Mouse (Mus musculus) neural tube, embryonic 11.5 days (tissue): ENCODE data around the gene Arl6ip1. TPM values are rescaled to one million over a fixed set of nuclear protein-coding genes. Genes with fewer than 3 reads are reported as not detected.

ENCODE experiments used
- ATAC-seq: fragments of 200-750 bp; cut with Nextera tagmentation; 2 replicates; pipeline ENCODE4 v1.8.0; 2017; ENCODE audit warnings: moderate number of reproducible peaks, mild to moderate bottlenecking, moderate TSS enrichment, moderate library complexity; ENCODE audit not compliant: insufficient read depth, low FRiP score, low TSS enrichment
- DNase-seq: peaks from one replicate; pipeline ENCODE4 v3.0.0-alpha.2; 2015; ENCODE audit warnings: low spot score
- H3K27ac ChIP-seq: fragments of 300-500 bp; sonication (generic); 2 replicates; pipeline ENCODE4 v1.5.1; 2014; ENCODE audit warnings: low read depth, mild to moderate bottlenecking, low read length
- H3K27me3 ChIP-seq: fragments of 300-500 bp; sonication (generic); 2 replicates; pipeline ENCODE4 v1.6.1; 2014; ENCODE audit warnings: mild to moderate bottlenecking, low read length, mixed read lengths; ENCODE audit not compliant: control insufficient read depth, insufficient read depth
- H3K36me3 ChIP-seq: fragments of 300-500 bp; sonication (generic); 2 replicates; pipeline ENCODE4 v1.6.1; 2014; ENCODE audit warnings: mild to moderate bottlenecking, low read length, moderate library complexity, mixed read lengths; ENCODE audit not compliant: control insufficient read depth, insufficient read depth
- H3K4me1 ChIP-seq: fragments of 300-500 bp; sonication (generic); 2 replicates; pipeline ENCODE4 v1.6.1; 2014; ENCODE audit warnings: low read length, mixed read lengths; ENCODE audit not compliant: control insufficient read depth, insufficient read depth
- H3K4me2 ChIP-seq: fragments of 300-500 bp; sonication (generic); 2 replicates; pipeline ENCODE4 v1.6.1; 2014; ENCODE audit warnings: low read depth, mild to moderate bottlenecking, moderate library complexity
- H3K4me3 ChIP-seq: fragments of 300-500 bp; sonication (generic); 2 replicates; pipeline ENCODE4 v1.5.1; 2014; ENCODE audit warnings: low read depth, low read length
- H3K9ac ChIP-seq: fragments of 300-500 bp; sonication (generic); 2 replicates; pipeline ENCODE4 v1.6.1; 2014; ENCODE audit warnings: mild to moderate bottlenecking, low read length
- H3K9me3 ChIP-seq: fragments of 300-500 bp; sonication (generic); 2 replicates; pipeline ENCODE4 v1.6.1; 2016; ENCODE audit warnings: low read length; ENCODE audit not compliant: control insufficient read depth
- WGBS: fragments of 180-500 bp; shearing (Covaris S2); extraction: QIAGEN DNeasy Blood & Tissue Kit; methylation state at CpG from one replicate; pipeline ENCODE4 v1.1.7; 2014; 5-methylcytosine and 5-hydroxymethylcytosine counted together
- polyA plus RNA-seq: library from polyadenylated mRNA; unstranded; fragments of >200 nt; fragmentation: Nextera tagmentation; extraction: Ambion mirVana; gene quantifications from 2 replicates; pipeline ENCODE4 v1.2.1, GENCODE M21; 2014

Gene Arl6ip1
- polyA plus RNA-seq, 1 experiment from 2014 or later: 417 TPM

GRCm38 (mm10) chr7:118141271-118141670 lies 11.8 kb upstream of the Arl6ip1 start:
- Histone ChIP-seq H3K9ac (no peak overlapping the region), H3K27ac (no peak overlapping the region), H3K4me3 (no peak overlapping the region), H3K27me3 (no peaks in the 10 kb centered on the region), H3K4me2 (no peak overlapping the region), H3K9me3 (no peaks in the 10 kb centered on the region), H3K36me3 (peaks cover 11% of the 10 kb centered on the region), H3K4me1 (no peaks in the 10 kb centered on the region)
- WGBS: 93% methylated on average over 7 of the region's 7 CpGs
- DNase-seq: no peak
- ATAC-seq: no peak

DNA sequence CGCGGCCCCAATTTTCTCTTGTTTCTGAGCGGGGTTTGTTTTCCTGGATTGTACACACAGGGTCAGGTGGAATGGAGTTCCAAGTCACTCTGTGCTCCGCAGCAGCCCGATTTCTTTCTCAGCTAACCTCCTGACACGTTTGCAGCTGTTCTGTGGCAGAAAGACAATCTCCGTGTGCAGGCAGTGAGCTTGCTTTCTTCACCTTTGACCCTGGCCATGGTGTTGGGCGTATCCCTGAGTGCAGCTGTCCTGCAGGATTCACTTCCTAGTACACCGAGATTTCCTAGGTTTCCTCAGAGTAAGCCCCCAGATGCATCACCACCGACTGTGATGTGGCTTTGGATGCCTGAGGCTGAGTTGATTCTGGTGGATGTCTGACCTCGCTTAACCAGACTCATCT lies 5.7 kb upstream of the Arl6ip1 start:
- Histone ChIP-seq H3K27me3 (no peaks in the 10 kb centered on the region), H3K27ac (no peak overlapping the region), H3K4me2 (no peak overlapping the region), H3K9me3 (no peaks in the 10 kb centered on the region), H3K4me1 (no peaks in the 10 kb centered on the region), H3K4me3 (no peak overlapping the region), H3K9ac (no peak overlapping the region), H3K36me3 (peaks cover 11% of the 10 kb centered on the region)
- ATAC-seq: no peak
- WGBS: 78% methylated on average over 11 of the region's 11 CpGs
- no peak for DNase-seq

- 0% methylated on average over 21 of the region's 21 CpGs for WGBS
- ATAC-seq: peak; percentile 70
- no peak for DNase-seq
Observed at GRCm38 (mm10) chr7:118128925-118129429, 485 bp downstream of the Arl6ip1 start.

DNA sequence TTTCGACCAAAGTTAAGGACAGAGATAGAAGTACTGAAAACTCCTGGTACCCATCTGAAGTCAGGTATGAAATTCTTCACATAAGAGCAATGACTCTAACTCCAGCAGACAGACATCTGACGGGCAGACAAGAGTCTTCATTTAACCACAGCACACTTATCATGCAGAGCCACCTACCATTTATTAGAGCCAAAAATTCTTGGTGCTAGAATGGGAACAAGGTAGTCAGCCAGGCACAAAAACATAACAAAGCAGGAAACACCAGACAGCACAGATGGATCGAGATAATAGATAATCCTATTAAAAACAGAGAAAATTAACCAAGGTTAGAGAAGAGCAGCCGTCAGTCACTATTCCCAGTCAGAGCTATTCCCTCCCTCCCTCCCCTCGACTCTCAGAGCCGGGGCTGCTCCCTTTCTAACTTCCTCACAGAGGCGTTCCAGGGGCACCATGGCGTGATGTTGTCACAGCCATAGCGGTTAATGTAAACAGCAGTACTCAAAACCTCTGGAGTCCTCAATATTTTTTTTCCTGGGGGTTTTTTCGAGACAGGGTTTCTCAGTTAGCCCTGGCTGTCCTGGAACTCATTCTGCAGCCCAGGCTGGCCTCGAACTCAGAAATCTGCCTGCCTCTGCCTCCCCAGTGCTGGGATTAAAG lies 3.1 kb downstream of the Arl6ip1 start:
- Histone ChIP-seq H3K4me1 (peaks cover 12% of the 10 kb centered on the region), H3K9me3 (no peaks in the 10 kb centered on the region), H3K4me3 (no peak overlapping the region), H3K27me3 (no peaks in the 10 kb centered on the region), H3K4me2 (no peak overlapping the region), H3K9ac (no peak overlapping the region), H3K27ac (no peak overlapping the region), H3K36me3 (peaks cover 2% of the 10 kb centered on the region; the same call in 1 of the 2 replicates)
- ATAC-seq (no peak), DNase-seq (no peak)
- WGBS: 74% methylated on average over 11 of the region's 11 CpGs

More at GRCm38 (mm10) chr7:118128925-118129429, 485 bp downstream of the Arl6ip1 start:
- Histone ChIP-seq H3K27ac (peak overlapping the region; percentile 72), H3K4me2 (peak overlapping the region; percentile 58), H3K27me3 (no peaks in the 10 kb centered on the region), H3K4me1 (peaks cover 12% of the 10 kb centered on the region), H3K9ac (peak overlapping the region; percentile 84), H3K4me3 (peak overlapping the region; percentile 78), H3K9me3 (no peaks in the 10 kb centered on the region), H3K36me3 (no peaks in the 10 kb centered on the region)

GRCm38 (mm10) chr7:118125736-118126135 lies 3.7 kb downstream of the Arl6ip1 start:
- no peaks in the 10 kb centered on the region for H3K9me3 ChIP-seq
- H3K4me1 ChIP-seq: peaks cover 12% of the 10 kb centered on the region
- no peak overlapping the region for H3K4me3 ChIP-seq
- DNase-seq (no peak), ATAC-seq (no peak)
- H3K4me2 ChIP-seq: no peak overlapping the region
- H3K9ac ChIP-seq: no peak overlapping the region
- H3K36me3 ChIP-seq: peaks cover 4% of the 10 kb centered on the region
- H3K27ac ChIP-seq: no peak overlapping the region
- no peaks in the 10 kb centered on the region for H3K27me3 ChIP-seq

- WGBS: 96% methylated on average over 4 of the region's 4 CpGs
- Histone ChIP-seq H3K27ac (no peak overlapping the region), H3K9me3 (no peaks in the 10 kb centered on the region), H3K27me3 (no peaks in the 10 kb centered on the region), H3K4me2 (no peak overlapping the region), H3K4me1 (peaks cover 12% of the 10 kb centered on the region), H3K4me3 (no peak overlapping the region), H3K36me3 (peaks cover 17% of the 10 kb centered on the region), H3K9ac (no peak overlapping the region)
- no peak for ATAC-seq
- no peak for DNase-seq
Observed at GRCm38 (mm10) chr7:118123512-118124411, 5.7 kb downstream of the Arl6ip1 start.

DNA sequence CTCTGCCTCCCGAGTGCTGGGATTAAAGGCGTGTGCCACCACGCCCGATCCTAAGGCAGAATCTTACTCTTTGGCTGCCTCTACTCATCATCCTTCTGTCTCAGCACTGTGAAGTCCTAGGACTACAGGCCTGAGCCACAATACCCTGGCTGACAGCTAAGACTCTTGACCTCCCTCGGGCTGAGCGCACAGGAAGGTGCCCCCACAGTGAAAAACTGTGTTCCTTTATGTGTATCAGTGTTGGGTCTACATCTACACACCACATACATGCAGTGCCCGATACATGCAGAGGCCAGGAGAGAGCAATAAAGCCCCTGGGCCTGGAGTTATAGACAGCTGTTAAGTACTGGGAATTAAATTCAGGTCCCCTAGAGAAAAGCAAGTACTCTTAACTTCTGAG lies 7.2 kb downstream of the Arl6ip1 start:
- H3K27ac ChIP-seq: no peak overlapping the region
- ATAC-seq (no peak), DNase-seq (no peak)
- no peaks in the 10 kb centered on the region for H3K9me3 ChIP-seq
- peaks cover 2% of the 10 kb centered on the region; the same call in 1 of the 2 replicates for H3K4me1 ChIP-seq
- H3K4me2 ChIP-seq: no peak overlapping the region
- peaks cover 17% of the 10 kb centered on the region for H3K36me3 ChIP-seq
- WGBS: 91% methylated on average over 7 of the region's 7 CpGs
- no peak overlapping the region for H3K9ac ChIP-seq
- H3K4me3 ChIP-seq: no peak overlapping the region
- no peaks in the 10 kb centered on the region for H3K27me3 ChIP-seq

GRCm38 (mm10) chr7:118120654-118121053 lies 8.8 kb downstream of the Arl6ip1 start:
- Histone ChIP-seq H3K4me3 (no peak overlapping the region), H3K9me3 (no peaks in the 10 kb centered on the region), H3K27ac (no peak overlapping the region), H3K4me1 (no peaks in the 10 kb centered on the region), H3K4me2 (no peak overlapping the region), H3K27me3 (no peaks in the 10 kb centered on the region), H3K36me3 (peaks cover 17% of the 10 kb centered on the region), H3K9ac (no peak overlapping the region)
- DNase-seq (no peak), ATAC-seq (no peak)
- 75% methylated on average over 1 of the region's 1 CpGs for WGBS
